Mouse (Mus musculus): ENCODE data around the gene Arhgap15. TPM values are rescaled to one million over a fixed set of nuclear protein-coding genes. Genes with fewer than 3 reads are reported as not detected.
"Not testable (repeated sequence)": the region's sequence is repeated elsewhere in the genome, so short reads cannot be mapped to it uniquely, and the experiment has no call there.

Arhgap15 gene
- polyA plus RNA-seq (2015; fragmentation: Nextera tagmentation; extraction: Ambion mirVana), result 0.61 and 0.87 TPM in 2 replicates

GRCm38 (mm10) chr2:43748287-43748983 lies at the start of gene Arhgap15:
Gene Arhgap15 (plus strand): TSS chr2:43748824.
- Histone ChIP-seq H3K9ac (replicated peaks) (no peak within 1 kb of the TSS), H3K9me3 (no peaks in the 10 kb centered on the region), H3K27ac (replicated peaks) (no peak within 1 kb of the TSS), H3K4me3 (no peak within 1 kb of the TSS), H3K36me3 (no peaks in the 10 kb centered on the region), H3K27me3 (no peaks in the 10 kb centered on the region), H3K4me2 (replicated peaks) (no peak within 1 kb of the TSS), H3K4me1 (no peaks in the 10 kb centered on the region)
- WGBS, result 79% methylated on average over 5 of the region's 5 CpGs
- no peak for ATAC-seq (replicated peaks)

GRCm38 (mm10) chr2:43712611-43713138 lies 35.9 kb upstream of the Arhgap15 start:
- Histone ChIP-seq H3K27ac (replicated peaks) (no peak overlapping the region), H3K9ac (replicated peaks) (no peak overlapping the region), H3K36me3 (no peaks in the 10 kb centered on the region), H3K4me2 (replicated peaks) (no peak overlapping the region), H3K4me1 (no peaks in the 10 kb centered on the region), H3K4me3 (no peak overlapping the region), H3K9me3 (no peaks in the 10 kb centered on the region), H3K27me3 (no peaks in the 10 kb centered on the region)
- ATAC-seq (replicated peaks), result no peak
- WGBS, result 89% methylated on average over 2 of the region's 2 CpGs

GRCm38 (mm10) chr2:43722446-43723103 lies 26.0 kb upstream of the Arhgap15 start:
- peak overlapping the region; percentile 23; the same call in 1 of the 2 replicates for H3K4me3 ChIP-seq
- no peaks in the 10 kb centered on the region for H3K27me3 ChIP-seq
- H3K27ac ChIP-seq (replicated peaks), result no peak overlapping the region
- ATAC-seq (replicated peaks), result peak; percentile 93
- no peak overlapping the region; the same call in 1 of the 2 replicates for H3K9ac ChIP-seq (replicated peaks)
- H3K9me3 ChIP-seq, result no peaks in the 10 kb centered on the region
- 20% methylated on average over 14 of the region's 14 CpGs for WGBS
- H3K4me1 ChIP-seq, result peaks cover 6% of the 10 kb centered on the region
- H3K36me3 ChIP-seq, result no peaks in the 10 kb centered on the region
- peak overlapping the region; percentile 40 for H3K4me2 ChIP-seq (replicated peaks)

- Histone ChIP-seq H3K36me3 (no peaks in the 10 kb centered on the region), H3K4me2 (replicated peaks) (peak overlapping the region; percentile 40), H3K9ac (replicated peaks) (no peak overlapping the region; the same call in 1 of the 2 replicates), H3K4me3 (peak overlapping the region; percentile 23; the same call in 1 of the 2 replicates), H3K27me3 (no peaks in the 10 kb centered on the region), H3K4me1 (peaks cover 6% of the 10 kb centered on the region), H3K27ac (replicated peaks) (no peak overlapping the region), H3K9me3 (no peaks in the 10 kb centered on the region)
- whole genome bisulfite sequencing, result 54% methylated on average over 7 of the region's 7 CpGs
- ATAC-seq (replicated peaks), result peak; percentile 76
Measured at GRCm38 (mm10) chr2:43723104-43723541, 25.5 kb upstream of the Arhgap15 start.

DNA sequence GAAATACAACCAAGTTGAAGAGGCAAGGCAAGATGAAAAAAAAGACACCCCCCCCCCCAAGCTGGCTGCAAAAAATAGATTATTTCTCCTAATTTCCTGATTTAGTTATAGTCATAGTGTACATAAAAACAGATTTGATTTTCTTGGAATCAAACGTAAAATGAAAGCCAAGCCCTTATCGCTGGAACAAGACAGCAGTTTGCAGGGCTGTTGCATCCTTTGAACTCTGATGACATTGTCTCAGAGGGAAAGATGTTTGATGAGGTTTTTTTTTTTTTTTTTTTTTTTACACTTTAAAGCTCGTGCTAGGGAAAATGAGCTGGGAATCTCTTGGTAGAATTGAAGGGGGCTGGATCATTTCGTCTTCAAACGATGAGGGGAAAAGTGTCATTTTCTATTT lies 21.4 kb upstream of the Arhgap15 start:
- H3K36me3 ChIP-seq, result no peaks in the 10 kb centered on the region
- H3K27me3 ChIP-seq, result no peaks in the 10 kb centered on the region
- H3K27ac ChIP-seq (replicated peaks), result no peak overlapping the region
- H3K4me2 ChIP-seq (replicated peaks), result no peak overlapping the region
- 70% methylated on average over 5 of the region's 5 CpGs for WGBS
- H3K4me3 ChIP-seq, result no peak overlapping the region
- no peaks in the 10 kb centered on the region for H3K9me3 ChIP-seq
- no peak overlapping the region for H3K9ac ChIP-seq (replicated peaks)
- peaks cover 6% of the 10 kb centered on the region for H3K4me1 ChIP-seq
- no peak for ATAC-seq (replicated peaks)

DNA sequence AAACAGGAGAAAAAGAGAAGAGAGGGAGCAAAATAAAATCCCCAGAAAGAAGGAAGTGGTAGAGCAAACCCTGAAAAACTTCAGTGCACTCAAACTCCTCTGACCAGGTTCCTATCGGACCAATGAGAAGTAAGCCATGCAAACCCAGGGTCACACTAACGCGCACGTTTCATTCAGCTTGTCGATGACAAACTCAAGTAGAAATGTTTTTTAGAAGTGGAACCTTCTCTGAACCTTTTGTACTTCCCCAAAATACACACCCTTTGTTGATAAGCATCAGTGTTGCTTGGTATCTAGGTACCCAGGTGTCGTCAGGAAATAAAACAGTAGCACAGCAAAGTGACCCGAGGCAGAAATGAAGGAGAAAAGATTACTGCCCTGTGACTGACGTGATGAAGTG lies 20.9 kb upstream of the Arhgap15 start:
- Histone ChIP-seq H3K9ac (replicated peaks) (no peak overlapping the region), H3K36me3 (no peaks in the 10 kb centered on the region), H3K4me2 (replicated peaks) (no peak overlapping the region), H3K4me1 (peaks cover 6% of the 10 kb centered on the region), H3K27me3 (no peaks in the 10 kb centered on the region), H3K27ac (replicated peaks) (no peak overlapping the region), H3K9me3 (no peaks in the 10 kb centered on the region), H3K4me3 (no peak overlapping the region)
- no peak for ATAC-seq (replicated peaks)
- 86% methylated on average over 8 of the region's 8 CpGs for WGBS

- Histone ChIP-seq H3K4me3 (no peak overlapping the region), H3K9ac (replicated peaks) (no peak overlapping the region), H3K27ac (replicated peaks) (no peak overlapping the region), H3K4me2 (replicated peaks) (no peak overlapping the region), H3K36me3 (no peaks in the 10 kb centered on the region), H3K27me3 (no peaks in the 10 kb centered on the region), H3K4me1 (no peaks in the 10 kb centered on the region), H3K9me3 (no peaks in the 10 kb centered on the region)
- ATAC-seq (replicated peaks), result no peak
- 94% methylated on average over 3 of the region's 3 CpGs for WGBS
Measured at GRCm38 (mm10) chr2:43728831-43729230, 19.8 kb upstream of the Arhgap15 start.

DNA sequence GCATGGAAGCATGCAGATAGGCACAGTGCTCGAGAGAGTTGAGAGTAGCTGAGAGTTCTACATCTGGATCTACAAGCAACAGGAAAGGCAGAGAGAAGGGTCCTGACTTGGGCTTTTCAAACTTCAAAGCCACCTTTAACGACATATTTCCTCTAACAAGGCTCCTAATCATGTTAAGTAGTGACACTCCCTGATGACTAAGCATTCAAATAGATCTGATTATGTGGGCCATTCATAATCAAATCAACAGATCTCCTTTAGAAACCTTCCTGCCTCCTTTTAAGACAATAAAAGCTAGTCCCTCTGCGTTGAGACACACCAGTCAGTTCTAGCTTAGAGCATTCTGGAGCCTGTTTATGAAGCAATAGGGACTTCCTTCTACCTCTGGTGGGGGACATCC lies 16.2 kb upstream of the Arhgap15 start:
- no peak for ATAC-seq (replicated peaks)
- H3K36me3 ChIP-seq, result no peaks in the 10 kb centered on the region
- no peaks in the 10 kb centered on the region for H3K9me3 ChIP-seq
- no peak overlapping the region for H3K9ac ChIP-seq (replicated peaks)
- H3K27ac ChIP-seq (replicated peaks), result no peak overlapping the region
- no peak overlapping the region for H3K4me2 ChIP-seq (replicated peaks)
- H3K27me3 ChIP-seq, result no peaks in the 10 kb centered on the region
- WGBS, result 34% methylated on average over 3 of the region's 3 CpGs
- no peaks in the 10 kb centered on the region for H3K4me1 ChIP-seq
- H3K4me3 ChIP-seq, result no peak overlapping the region

DNA sequence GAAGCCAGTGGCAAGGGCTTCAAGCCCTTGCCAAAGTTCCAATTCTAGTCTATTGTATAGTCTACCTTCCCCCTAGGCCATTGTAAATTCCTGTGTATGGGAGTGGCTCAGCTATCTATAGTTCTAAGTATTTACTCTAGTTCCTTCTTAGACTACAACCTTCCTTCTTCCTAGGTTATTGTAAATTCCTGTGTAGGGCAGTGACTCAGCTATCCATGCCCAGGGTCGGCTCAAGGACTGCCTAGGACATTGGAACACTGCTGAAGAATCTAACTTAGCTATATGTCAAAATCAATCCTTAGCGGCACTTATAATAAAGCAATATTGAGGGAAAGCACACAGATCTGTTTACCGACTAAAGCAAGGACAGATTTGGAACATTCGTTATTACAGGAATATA lies 13.6 kb upstream of the Arhgap15 start:
- H3K9ac ChIP-seq (replicated peaks); H3K4me2 ChIP-seq (replicated peaks); H3K9me3 ChIP-seq; H3K4me3 ChIP-seq; H3K27me3 ChIP-seq; H3K36me3 ChIP-seq; ATAC-seq (replicated peaks); H3K27ac ChIP-seq (replicated peaks); H3K4me1 ChIP-seq: not testable (repeated sequence)
- WGBS, result 92% methylated on average over 4 of the region's 4 CpGs

GRCm38 (mm10) chr2:43737546-43737945 lies 11.1 kb upstream of the Arhgap15 start:
- no peak overlapping the region for H3K9ac ChIP-seq (replicated peaks)
- H3K4me3 ChIP-seq, result no peak overlapping the region
- no peaks in the 10 kb centered on the region for H3K9me3 ChIP-seq
- no peak overlapping the region for H3K27ac ChIP-seq (replicated peaks)
- 93% methylated on average over 7 of the region's 7 CpGs for WGBS
- ATAC-seq (replicated peaks), result no peak
- H3K27me3 ChIP-seq, result no peaks in the 10 kb centered on the region
- no peak overlapping the region for H3K4me2 ChIP-seq (replicated peaks)
- H3K36me3 ChIP-seq, result no peaks in the 10 kb centered on the region
- H3K4me1 ChIP-seq, result no peaks in the 10 kb centered on the region

DNA sequence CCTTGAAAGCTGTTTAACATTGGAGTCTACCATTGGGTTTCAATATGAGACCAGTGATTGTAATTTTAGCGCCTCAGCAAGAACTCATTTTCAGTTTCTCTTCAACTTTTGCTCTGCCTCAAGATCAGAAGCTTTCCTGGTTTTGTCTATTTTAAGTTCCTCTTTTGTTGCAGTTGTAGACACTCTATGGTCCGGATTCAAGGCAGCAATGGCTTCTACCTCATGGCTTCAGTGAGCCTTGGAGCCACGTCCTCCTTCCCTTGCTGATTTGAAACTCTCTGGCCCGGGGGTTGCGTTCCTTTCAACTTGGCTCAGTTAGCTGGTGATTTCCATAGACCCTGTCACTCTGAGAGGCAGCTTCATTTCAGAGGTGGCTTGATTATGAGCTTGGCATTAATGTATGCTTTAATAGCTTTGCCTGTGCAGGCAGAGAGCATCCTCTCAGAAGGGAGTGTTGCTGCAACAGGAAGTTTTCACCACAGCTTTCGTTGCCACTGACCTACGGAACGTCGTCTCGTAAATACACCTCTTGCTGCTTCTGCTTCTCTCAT lies 10.0 kb upstream of the Arhgap15 start:
- Histone ChIP-seq H3K9me3 (no peaks in the 10 kb centered on the region), H3K27ac (replicated peaks) (no peak overlapping the region), H3K4me3 (no peak overlapping the region), H3K4me1 (no peaks in the 10 kb centered on the region), H3K4me2 (replicated peaks) (no peak overlapping the region), H3K9ac (replicated peaks) (no peak overlapping the region), H3K36me3 (no peaks in the 10 kb centered on the region), H3K27me3 (no peaks in the 10 kb centered on the region)
- WGBS, result 92% methylated on average over 10 of the region's 10 CpGs
- no peak for ATAC-seq (replicated peaks)

DNA sequence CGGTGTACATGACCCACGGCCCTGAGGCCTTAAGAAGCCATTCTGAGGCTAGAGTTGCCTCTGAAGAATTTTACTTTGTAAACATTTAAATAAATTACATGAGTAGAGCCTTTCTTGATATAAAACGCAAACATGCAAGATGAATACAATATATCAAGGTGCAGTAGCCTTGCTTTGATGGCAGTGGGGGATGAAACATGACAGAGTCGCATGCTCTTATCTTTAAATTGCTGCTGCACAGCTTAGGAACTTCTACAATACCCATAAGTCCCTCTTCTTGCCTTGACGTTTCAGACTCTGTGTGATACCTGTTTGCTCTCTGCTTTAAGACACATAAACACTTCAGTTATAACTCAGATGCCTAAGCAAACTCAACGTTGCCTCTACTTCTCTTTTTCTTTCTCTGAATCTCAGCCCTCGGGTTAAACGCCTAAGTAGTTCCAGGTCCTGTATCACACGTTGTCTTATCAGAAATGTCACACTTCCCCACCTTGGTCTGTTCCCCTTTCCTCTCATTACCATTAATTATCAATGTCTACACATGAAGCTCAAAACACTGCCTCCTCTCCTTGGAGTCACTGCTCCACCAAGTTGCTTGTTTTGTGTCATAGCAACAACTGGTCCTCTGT lies 9.3 kb upstream of the Arhgap15 start:
- H3K4me3 ChIP-seq, result no peak overlapping the region
- no peaks in the 10 kb centered on the region for H3K4me1 ChIP-seq
- no peaks in the 10 kb centered on the region for H3K27me3 ChIP-seq
- no peak overlapping the region for H3K9ac ChIP-seq (replicated peaks)
- H3K27ac ChIP-seq (replicated peaks), result no peak overlapping the region
- no peaks in the 10 kb centered on the region for H3K9me3 ChIP-seq
- 89% methylated on average over 9 of the region's 9 CpGs for WGBS
- H3K36me3 ChIP-seq, result no peaks in the 10 kb centered on the region
- no peak for ATAC-seq (replicated peaks)
- no peak overlapping the region for H3K4me2 ChIP-seq (replicated peaks)

All from forebrain, embryonic 15.5 days (tissue).